Mouse (Mus musculus): ENCODE measurements around the gene Plpp1.

GRCm38 (mm10) chr13:112763531-112764091 lies 37.0 kb upstream of the Plpp1 start:
- no peak for TF ChIP-seq CTCF (IDR thresholded peaks at IDR 0.05; ENCODE audit: extremely low read depth, insufficient read length, insufficient replicate concordance, low read depth, low read length)
- TF ChIP-seq POLR2A (IDR thresholded peaks at IDR 0.05; ENCODE audit: low read depth, low read length): no peak

All from small intestine, adult 2 months (tissue).